Mouse (Mus musculus): ENCODE data around the gene Hoxa10. TPM values are rescaled to one million over a fixed set of nuclear protein-coding genes. Genes with fewer than 3 reads are reported as not detected.

The Hoxa10 gene
- polyA plus RNA-seq, 2 experiments, result 0.04 TPM; not detected in 1

- no peak for ATAC-seq (ENCODE audit: insufficient read depth)
These were observed 22.0 kb upstream of the Hoxa10 start for GRCm38 (mm10) chr6:52262463-52263320.

DNA sequence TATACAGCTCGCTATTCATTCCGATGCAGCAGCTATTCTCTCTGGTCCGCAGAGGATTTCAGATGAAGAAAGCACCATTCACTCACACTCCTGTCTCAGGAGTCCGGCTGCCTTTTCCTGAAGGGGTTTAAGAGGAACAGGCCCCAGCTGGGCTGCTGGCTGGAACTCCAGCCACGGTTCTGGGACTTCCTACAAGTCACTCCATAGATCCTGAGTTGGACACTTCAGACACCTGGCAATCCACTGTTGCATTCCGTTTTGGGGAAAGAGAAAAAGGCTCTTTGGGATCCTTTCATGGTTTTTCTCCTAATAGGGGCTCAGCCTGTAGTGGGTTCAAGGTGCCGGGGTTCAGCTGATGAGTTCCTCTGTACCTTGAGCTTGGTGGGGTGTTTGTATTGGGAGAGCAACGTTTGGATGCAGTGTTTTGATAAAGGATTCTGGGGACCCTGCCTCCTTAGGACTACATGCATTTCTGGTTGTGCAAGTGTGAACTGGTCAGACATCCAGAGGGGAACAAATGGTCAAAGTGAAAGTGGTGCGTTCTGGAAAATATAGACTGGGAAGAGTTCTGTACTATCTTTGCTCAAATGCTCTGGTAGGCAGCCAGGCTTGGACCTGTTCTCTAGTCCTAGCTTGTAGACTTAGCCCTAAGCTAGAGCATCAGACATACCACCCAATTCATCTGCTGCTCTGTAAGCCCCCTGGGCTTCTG, 21.3 kb upstream of the Hoxa10 start:
- WGBS (ENCODE audit: insufficient replicate concordance), result 5% methylated on average over 9 of the region's 9 CpGs
- Histone ChIP-seq H3K27ac (no peak overlapping the region), H3K4me2 (ENCODE audit: low read depth) (no peak overlapping the region), H3K9ac (replicated peaks) (no peak overlapping the region), H3K9me3 (ENCODE audit: control insufficient read depth, low read length) (no peaks in the 10 kb centered on the region), H3K4me1 (replicated peaks; ENCODE audit: control insufficient read depth in 2 of 2, insufficient read depth in 2 of 2, low read length in 1 of 2) (no peaks in the 10 kb centered on the region), H3K36me3 (replicated peaks; ENCODE audit: control insufficient read depth, insufficient read depth, low read depth) (no peaks in the 10 kb centered on the region), H3K4me3 (ENCODE audit: insufficient read depth in 1 of 2, low read depth in 2 of 2, low read length in 2 of 2) (no peak overlapping the region), H3K27me3 (ENCODE audit: control insufficient read depth, insufficient read depth, low read length) (peaks cover 99% of the 10 kb centered on the region)
- DNase-seq (ENCODE audit: low read depth in 3 of 3, low spot score in 3 of 3), result no peak
- TF ChIP-seq CTCF (IDR thresholded peaks at IDR 0.05; ENCODE audit: low read depth) (no peak), EP300 (IDR thresholded peaks at IDR 0.05; ENCODE audit: low read depth) (no peak)
- no peak for ATAC-seq (ENCODE audit: insufficient read depth)

More at GRCm38 (mm10) chr6:52262463-52263320, 22.0 kb upstream of the Hoxa10 start:
- TF ChIP-seq EP300 (IDR thresholded peaks at IDR 0.05; ENCODE audit: low read depth) (no peak), CTCF (IDR thresholded peaks at IDR 0.05; ENCODE audit: low read depth) (no peak)
- 2% methylated on average over 24 of the region's 24 CpGs for WGBS (ENCODE audit: insufficient replicate concordance)
- no peak for DNase-seq (ENCODE audit: low read depth in 3 of 3, low spot score in 3 of 3)
- Histone ChIP-seq H3K27me3 (ENCODE audit: control insufficient read depth, insufficient read depth, low read length) (peaks cover 98% of the 10 kb centered on the region), H3K9me3 (ENCODE audit: control insufficient read depth, low read length) (no peaks in the 10 kb centered on the region), H3K36me3 (replicated peaks; ENCODE audit: control insufficient read depth, insufficient read depth, low read depth) (no peaks in the 10 kb centered on the region), H3K4me2 (ENCODE audit: low read depth) (no peak overlapping the region), H3K4me1 (replicated peaks; ENCODE audit: control insufficient read depth in 2 of 2, insufficient read depth in 2 of 2, low read length in 1 of 2) (no peaks in the 10 kb centered on the region), H3K27ac (no peak overlapping the region), H3K9ac (replicated peaks) (no peak overlapping the region), H3K4me3 (ENCODE audit: insufficient read depth in 1 of 2, low read depth in 2 of 2, low read length in 2 of 2) (no peak overlapping the region)

GRCm38 (mm10) chr6:52260654-52261575, 20.3 kb upstream of the Hoxa10 start, which contains the start of gene Hoxa13:
Gene Hoxa13 (minus strand): TSS chr6:52260880.
- no peak within 1 kb of the TSS for H3K27ac ChIP-seq
- ATAC-seq (ENCODE audit: insufficient read depth), result no peak
- DNase-seq (ENCODE audit: low read depth in 3 of 3, low spot score in 3 of 3), result no peak
- no peaks in the 10 kb centered on the region for H3K36me3 ChIP-seq (replicated peaks; ENCODE audit: control insufficient read depth, insufficient read depth, low read depth)
- TF ChIP-seq EP300 (IDR thresholded peaks at IDR 0.05; ENCODE audit: low read depth) (no peak), CTCF (IDR thresholded peaks at IDR 0.05; ENCODE audit: low read depth) (no peak)
- peak within 1 kb of the TSS; percentile 50 for H3K4me2 ChIP-seq (ENCODE audit: low read depth)
- H3K9ac ChIP-seq (replicated peaks), result no peak within 1 kb of the TSS
- under 1% methylated on average over 50 of the region's 72 CpGs for WGBS (ENCODE audit: insufficient replicate concordance)
- H3K4me1 ChIP-seq (replicated peaks; ENCODE audit: control insufficient read depth in 2 of 2, insufficient read depth in 2 of 2, low read length in 1 of 2), result no peaks in the 10 kb centered on the region
- H3K9me3 ChIP-seq (ENCODE audit: control insufficient read depth, low read length), result no peaks in the 10 kb centered on the region
- H3K4me3 ChIP-seq (ENCODE audit: insufficient read depth in 1 of 2, low read depth in 2 of 2, low read length in 2 of 2), result peak within 1 kb of the TSS; percentile 43 to 47; a peak in 3 of 4 replicates
- H3K27me3 ChIP-seq (ENCODE audit: control insufficient read depth, insufficient read depth, low read length), result peaks cover 99% of the 10 kb centered on the region

DNA sequence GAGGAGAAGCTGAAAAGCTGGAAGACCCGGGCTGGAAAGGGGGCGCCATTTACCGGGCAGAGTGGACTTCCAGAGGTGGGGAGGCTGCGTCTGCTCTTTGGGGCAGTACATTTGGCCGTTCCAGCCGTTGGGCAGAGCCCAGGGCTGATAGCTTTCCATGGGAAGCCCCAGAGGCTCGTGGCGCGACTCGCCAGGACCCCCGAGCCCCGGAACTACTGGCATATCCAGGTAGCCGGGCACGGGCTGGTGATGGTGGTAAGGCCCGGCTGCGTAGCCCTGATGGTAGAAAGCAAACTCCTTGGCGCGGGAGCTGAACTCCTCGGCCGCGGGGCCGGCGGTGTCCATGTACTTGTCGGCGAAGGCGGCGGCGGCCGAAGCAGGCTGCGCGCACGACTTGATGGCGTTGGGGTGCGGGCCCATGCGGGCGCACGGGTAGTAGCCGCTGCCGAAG, 19.2 kb upstream of the Hoxa10 start:
- Histone ChIP-seq H3K27me3 (ENCODE audit: control insufficient read depth, insufficient read depth, low read length) (peaks cover 96% of the 10 kb centered on the region), H3K9ac (replicated peaks) (no peak overlapping the region), H3K4me1 (replicated peaks; ENCODE audit: control insufficient read depth in 2 of 2, insufficient read depth in 2 of 2, low read length in 1 of 2) (no peaks in the 10 kb centered on the region), H3K9me3 (ENCODE audit: control insufficient read depth, low read length) (no peaks in the 10 kb centered on the region), H3K36me3 (replicated peaks; ENCODE audit: control insufficient read depth, insufficient read depth, low read depth) (no peaks in the 10 kb centered on the region), H3K4me3 (ENCODE audit: insufficient read depth in 1 of 2, low read depth in 2 of 2, low read length in 2 of 2) (peak overlapping the region in 1 of 2 experiments; percentile 47; a peak in 1 of 4 replicates), H3K4me2 (ENCODE audit: low read depth) (peak overlapping the region; percentile 50; the same call in 1 of the 2 replicates), H3K27ac (no peak overlapping the region)
- no peak for TF ChIP-seq EP300 (IDR thresholded peaks at IDR 0.05; ENCODE audit: low read depth)
- TF ChIP-seq CTCF (IDR thresholded peaks at IDR 0.05; ENCODE audit: low read depth), result no peak
- 2% methylated on average over 39 of the region's 39 CpGs for whole genome bisulfite sequencing (ENCODE audit: insufficient replicate concordance)
- no peak for ATAC-seq (ENCODE audit: insufficient read depth)
- DNase-seq (ENCODE audit: low read depth in 3 of 3, low spot score in 3 of 3), result no peak
